Mouse (Mus musculus) right cerebral cortex, postnatal 4 days (tissue): ENCODE measurements around the gene Rhof.

ENCODE experiments used
- DNase-seq: peaks from one replicate; pipeline ENCODE4 v3.0.0-alpha.2; 2022

Rhof gene

DNA sequence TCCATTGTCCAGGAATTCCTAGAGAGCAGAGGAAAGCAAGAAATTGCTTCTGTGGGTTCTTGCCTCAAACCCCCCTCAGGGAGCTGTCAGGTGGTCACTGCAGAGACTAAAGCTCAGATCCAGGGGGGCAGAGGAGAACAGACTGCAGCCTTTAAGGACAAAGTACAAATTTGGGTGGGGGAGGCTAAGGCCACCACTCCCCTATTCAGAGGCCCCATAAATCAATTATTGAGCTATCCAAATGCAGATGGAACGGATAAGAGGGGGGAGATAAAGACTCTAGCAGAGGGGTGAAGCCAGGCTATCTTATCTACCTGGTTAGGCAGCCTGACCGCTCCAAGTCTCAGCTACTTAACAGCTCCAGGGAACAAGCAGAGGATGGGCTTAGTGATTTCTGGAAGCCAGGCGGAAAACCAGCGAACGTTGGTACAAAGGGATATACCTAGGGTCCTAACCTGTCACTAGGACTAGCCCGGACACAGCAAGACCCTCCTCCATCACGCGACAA, 2.4 kb upstream of the Rhof start:
- DNase-seq, result no peak

DNA sequence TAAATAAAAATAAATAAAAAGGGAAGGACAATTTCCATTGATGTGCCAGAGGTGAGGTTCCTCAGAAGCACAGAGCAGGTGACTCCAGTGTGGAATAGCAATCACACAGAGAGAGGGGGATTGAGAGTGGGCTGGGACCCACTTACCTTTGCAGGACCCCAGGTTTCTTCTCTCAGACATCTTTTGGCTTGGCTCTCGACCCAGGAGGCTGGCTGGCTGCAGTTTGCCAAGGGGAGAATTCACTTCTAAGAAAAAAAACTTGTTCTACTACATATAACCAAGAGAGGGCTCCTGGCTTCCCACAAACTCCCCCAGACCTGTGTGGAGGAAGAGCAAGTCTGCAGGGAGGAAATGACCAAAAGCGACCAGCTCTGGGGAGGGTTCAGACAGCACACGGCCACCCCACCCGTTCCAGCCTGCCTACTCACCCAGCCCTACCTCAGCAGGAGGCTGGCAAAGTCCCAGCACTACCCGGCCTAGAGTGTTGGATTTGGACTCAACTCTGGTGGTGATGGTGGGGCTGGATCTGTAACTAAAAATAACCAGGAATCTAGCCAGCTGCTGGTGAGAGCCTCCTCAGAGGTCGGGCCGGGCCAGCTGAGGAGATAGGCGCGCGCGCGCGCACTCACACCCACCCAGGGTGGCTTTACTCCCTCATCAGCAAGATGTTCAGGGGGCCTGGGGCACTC, 1.8 kb upstream of the Rhof start:
- DNase-seq, result peak; percentile 54

DNA sequence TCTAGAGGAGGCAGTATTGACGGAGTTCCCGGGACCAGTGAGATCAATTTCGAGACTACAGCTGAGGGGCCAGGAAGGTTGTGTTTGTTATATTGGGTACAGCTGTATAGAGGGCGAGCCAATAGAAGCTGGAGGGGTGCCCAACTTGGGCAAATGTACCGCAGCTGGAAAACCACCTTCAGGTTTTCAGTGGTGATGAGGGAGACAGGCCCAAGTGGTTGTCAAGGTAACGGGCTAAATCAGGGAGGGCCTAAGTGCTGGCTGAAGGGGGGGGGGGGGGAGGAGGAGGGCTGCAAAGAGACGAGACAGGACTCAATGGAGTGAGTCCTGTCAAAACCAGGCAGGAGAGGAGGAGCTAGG, 1.3 kb upstream of the Rhof start:
- no peak for DNase-seq

DNA sequence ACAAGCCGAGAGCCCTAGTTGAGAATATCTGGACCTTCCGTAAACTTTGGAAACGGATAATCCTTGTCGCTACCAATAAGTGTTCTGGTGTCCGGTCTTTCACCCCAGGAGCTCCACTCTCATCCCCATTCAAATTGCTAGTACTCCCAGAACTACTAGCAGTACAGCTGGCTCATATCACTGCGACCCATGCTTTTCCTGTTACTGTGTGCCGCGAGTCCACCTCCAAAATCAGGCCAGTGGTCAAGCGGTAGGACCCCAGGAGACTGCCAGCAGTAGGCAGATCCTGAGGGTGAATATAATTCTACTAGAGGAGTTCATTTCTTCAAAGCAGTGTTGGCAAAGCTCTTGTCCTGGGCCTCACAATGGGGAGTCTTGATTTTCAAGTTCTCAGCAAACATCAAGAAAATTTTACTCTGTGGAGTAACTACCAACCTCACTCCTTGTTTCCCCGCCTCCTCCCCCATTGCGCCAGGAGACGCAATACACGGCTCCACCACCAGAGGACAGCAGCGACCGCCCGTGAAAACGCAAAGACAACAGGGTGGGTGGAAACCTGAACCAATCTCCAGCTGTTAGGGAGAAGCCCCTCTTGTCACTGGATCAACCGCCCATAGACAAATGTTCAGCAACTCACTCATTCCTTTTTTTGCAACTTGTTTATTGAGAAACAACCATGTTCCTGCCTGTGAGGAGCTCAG, 741 bp upstream of the Rhof start:
- peak; percentile 89 for DNase-seq

DNA sequence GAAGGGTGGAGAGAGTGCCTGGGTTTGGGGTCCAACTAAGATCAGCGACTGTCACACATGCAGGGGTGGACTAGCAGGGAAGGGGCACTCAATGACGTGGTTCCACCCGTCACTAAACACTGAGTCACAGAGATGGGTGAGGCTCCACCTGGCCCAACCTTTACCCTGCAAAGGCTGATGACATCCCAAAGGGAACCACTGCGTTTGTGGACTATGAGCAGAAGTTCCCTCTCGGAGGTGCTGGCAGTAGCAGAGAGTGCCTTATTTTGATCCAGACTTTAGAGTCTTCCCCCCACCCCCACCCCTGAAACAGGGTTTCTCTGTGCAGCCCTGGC, 1.7 kb downstream of the Rhof start:
- DNase-seq, result no peak

DNA sequence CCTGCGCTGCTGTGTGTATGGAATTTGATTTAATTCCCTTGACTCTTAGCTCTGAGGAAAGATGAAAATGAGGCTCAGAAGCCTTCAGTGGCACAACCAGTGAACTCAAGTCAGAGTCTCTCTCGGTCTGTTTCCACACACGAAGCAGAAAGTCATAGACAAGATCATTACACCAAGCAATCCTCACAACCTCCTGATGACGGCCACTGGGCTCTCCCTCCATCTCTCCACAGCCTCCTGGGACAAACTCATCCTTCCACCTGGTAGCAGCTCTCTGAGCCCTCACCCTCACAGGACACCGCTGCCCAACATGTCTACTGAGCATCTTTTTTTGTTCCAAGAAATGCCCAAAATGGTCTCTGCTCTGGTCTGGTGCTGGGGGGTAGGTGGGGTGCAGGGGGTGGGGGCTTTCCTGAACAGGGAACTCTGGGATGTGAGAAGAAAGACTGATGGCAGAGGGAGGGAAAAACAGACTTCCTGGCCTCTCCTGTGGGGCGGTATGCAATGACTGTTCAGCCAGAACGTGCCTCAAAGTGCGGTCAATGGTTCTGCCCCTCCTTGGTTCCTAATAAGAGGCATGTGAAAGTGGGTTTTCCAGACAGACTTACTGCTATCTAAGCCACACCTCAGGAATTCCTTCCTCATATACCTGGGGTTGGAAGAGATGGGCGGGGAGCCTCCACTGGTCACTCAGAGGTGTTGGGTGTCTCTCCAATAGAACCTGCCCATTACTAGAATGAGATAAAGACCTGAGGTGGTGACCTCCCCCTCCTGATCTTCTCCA, 2.3 kb downstream of the Rhof start:
- DNase-seq, result no peak

DNA sequence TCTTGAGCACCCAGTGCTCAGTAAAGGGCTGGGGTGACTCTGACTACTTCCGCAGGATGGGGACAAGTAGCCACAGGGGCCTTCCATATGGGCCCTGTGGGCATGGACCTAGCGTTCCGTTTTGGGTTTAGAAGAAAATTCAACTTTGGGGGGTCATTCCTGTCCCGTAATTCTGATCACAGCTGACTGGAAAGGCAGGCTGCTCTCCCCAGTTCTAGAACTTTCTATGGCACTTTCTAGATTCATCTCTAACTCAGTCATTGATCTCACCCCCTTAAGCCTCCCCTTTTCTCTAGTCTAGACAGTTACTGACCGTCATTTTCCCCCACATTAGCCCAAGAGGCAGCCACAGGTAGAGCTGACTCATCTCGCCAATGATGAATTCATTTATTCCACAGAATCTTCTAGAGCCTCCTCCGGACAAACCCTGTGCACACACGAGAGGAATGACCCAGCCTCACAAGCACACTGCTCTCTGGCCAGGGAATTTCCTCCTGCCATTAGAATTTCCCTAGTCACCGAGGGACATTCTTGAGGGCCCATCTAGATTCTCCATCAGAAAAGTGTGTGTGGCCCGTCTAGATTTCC, 3.2 kb downstream of the Rhof start:
- DNase-seq, result no peak

DNA sequence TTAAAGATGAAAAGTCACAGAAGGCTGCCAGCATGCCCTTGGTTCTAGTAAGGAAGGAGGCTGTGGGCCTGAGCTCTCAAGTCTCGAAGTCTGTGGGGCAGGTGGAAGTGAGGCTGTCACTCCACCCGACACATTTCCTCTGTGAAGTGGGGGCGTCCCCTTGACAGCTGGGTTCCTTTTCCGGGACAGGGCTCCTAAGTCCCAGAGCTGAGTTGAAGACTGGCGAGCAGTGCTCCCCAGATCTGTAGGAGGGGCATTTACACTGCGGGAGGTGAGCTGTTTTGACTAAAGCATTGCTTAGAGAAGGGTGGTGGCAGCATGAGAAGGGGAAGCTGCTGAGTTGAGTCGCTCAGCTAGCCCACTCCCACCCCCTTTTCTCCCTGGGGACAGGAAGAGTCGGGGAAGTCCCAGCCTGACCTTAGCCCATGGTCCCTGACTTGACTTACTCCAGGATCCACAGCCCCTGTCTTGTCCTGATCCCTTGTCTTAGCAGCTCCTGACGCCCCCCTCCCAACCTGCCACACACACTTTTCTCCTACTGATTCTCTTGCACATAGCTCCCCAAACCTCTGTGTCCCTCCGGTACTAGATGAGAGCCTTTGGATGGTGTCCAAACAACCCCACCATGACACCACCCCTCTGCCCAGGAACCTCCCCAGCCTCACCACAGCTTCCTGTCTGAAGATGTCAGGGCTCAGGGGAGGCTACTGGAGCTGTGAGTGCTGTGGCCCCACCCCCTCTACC, 3.9 kb downstream of the Rhof start:
- no peak for DNase-seq

DNA sequence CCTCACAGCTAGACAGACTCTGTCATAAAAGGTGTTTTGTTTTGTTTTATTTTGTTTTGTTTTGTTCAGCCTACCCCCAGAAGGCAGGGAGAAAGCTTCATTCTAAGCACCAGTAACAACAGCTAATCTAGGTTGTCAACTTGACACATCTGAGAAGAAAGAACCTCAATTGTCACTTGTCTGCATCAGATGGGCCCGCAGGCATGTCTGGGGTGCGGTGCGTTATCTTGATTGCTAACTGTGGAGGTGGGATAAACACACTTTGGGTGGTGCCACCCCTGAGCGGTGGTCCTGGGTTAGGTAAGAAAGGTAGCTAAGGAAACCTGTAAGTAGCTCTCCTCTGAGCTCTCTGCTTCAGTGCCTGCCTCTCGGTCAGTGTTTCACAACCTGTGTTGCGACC, 5.5 kb downstream of the Rhof start:
- DNase-seq, result no peak

DNA sequence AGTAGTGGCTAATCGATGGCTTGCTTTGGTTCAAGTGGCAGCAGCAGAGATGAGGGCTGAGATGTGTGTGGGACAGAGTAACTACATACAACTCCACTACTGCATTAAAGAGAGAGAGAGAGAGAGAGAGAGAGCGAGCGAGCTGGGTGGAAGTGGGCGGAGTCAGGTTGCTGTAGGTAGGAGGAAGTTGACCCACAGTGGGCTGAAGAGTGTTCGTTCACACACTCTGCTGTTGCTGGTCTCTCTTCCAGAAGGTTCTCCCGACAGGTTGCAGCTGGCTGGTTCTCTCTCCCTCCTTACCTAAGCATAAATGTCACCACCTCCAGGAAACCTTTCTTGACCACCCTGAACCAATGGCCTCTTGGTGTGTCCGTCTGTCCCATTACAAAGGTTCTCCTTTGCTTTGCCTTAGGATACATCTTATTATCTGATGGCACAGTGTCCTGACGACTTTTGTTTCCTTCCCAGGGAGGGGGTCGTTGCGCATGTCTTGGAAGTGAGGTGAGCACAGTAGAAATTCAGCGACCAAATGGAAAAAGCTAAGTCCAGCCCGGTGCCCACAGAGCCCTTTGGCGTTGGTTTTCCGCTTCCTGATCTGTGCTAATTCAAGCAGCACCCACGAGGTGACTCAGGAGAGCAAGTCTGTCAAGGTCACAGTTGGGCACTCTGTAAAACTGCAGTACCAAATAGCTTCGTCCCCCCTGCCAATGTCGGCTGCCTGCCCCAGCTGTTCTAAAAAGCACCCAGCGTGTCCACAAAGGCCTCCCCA, 6.7 kb downstream of the Rhof start:
- no peak for DNase-seq

DNA sequence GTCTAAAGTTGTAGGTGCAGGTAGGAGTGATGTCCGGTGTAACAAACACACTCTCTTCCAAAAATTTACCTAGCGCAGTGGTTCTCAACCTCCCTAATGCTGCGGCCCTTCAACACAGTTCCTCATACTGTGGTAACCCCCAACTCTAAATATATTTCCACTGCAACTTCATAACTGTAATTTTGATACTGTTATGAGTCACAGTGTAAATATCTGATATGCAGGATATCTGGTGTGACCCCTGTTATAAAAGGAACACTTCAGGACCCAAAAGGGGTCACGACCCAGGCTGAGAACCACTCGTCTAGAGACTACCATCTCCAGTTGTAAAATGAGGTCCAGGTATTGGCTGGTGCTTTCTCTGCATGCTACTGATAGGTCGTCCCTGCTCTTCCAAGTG, 7.4 kb downstream of the Rhof start:
- no peak for DNase-seq

DNA sequence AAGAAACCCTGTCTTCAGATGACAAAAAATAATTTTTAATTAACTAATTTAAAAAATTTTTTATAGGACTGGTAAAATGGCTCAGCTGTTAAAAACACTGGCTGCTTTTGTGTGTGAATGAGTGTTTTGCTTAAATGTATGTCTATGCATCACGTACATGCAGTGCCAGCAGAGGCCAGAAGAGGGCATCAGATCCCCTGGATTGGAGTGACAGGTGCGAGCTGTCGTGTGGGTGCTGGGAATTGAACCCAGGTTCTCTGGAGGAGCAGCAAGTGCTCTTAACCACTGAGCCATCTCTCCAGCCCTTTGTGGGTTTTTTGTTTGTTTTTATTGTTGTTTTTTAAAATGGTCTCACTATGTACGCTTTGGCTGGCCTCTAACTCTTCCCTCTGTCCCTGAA, 10.3 kb downstream of the Rhof start:
- DNase-seq, result no peak

DNA sequence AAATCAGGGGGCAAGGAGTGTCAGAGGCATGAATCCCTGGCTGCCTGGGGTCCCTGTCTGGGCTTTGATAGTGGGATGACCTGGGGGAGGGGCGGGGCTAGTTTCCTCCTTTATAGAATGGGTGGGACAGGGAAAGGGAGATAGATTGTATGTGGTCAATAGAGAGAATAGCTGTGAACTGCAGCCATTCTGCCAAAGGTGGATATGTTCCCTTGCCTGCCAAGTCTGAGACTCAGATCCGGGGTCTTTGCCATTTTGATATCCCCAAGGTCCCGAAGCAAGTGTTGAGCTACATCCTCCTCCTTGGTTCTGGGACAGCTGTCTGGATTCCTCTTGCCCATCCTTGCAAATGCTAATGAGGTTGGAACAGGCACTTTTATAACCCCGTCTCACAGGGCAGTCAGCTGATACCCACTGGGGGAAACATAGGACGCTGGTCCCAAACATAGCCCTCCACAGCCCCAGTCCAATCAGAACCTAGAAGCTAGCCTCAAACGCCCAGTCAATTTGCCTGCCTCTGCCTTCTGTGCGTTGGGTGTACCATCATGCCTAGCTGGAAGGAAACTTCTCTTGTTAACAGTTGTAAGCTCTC, 11.8 kb downstream of the Rhof start:
- DNase-seq, result no peak

DNA sequence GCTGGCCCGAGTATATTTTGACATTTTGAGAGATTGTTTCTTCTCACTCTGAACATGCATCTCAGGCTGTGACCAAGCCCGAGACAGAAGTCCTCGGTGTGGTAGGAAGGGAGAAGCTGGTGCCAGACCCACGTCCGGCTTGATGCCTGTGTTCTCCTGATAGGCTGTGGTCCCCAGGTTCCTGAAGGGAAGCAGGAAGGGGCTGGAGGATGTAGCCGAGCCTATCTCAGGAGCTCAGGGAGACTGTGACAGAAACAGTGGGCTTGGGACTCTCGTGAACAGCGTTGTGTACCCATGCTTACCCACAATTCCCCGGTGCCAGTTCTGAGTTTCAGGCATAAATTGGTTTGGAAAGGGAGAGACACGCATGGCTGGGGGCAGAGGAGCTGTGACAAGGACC, 13.7 kb downstream of the Rhof start:
- no peak for DNase-seq

DNA sequence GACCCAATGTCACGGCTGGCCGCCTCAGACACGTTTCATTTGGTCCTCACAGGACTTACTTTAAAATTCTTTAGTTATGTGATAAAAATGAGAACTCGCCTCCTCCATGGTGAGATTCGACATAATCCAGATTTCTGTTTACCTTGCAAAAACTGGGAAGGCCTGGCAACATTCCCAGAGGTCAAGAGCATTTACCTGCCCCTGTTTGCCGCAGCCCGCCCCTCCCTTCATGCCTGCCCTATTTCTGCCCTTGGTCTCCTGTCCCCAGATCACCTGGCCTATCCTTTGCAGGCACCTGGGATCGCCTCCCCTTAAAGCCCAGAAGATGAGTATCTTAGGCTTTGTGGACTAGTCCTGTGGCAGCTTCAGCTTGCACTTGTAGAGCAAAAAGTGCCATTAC, 14.7 kb downstream of the Rhof start:
- DNase-seq, result no peak

DNA sequence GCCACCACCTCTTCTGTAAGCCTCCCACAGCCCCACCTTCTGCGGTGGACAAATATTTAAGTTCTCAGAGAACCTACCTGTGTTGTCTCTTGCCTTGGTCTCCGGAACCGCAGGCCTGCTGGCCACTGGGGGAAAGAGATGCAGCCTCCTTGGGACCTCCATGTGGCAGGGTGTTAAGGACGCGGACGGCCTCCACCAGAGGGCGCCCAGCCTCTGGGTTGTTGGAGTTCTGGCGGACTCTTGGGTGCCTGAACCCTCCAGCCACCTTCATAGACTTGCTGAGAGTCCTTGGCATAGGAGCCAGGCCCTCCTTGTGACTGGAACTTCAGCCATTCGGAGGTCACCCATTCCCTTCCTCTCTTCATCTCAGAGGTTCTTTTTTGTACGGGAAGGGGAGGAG, 15.2 kb downstream of the Rhof start:
- peak; percentile 80 for DNase-seq

DNA sequence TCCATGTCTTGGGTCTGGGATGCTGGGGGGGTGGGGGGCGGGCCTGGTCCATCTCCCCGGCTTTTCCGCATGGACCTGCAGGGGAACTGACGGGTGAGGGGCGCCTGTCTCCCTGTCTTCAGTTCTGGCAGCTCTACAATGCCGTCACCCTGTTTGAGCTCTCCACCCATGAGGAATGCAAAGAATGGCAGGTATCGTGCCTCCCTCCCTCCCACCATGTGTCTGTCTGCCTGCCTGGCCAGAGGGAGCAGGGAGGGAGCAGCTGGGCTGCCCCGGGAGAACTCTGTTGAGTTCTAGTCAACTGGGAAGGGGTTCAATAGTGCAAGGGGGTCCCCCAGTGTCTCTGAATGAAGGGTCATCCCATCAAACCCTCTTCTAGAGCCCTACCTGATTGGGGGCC, 16.4 kb downstream of the Rhof start:
- DNase-seq, result no peak

DNA sequence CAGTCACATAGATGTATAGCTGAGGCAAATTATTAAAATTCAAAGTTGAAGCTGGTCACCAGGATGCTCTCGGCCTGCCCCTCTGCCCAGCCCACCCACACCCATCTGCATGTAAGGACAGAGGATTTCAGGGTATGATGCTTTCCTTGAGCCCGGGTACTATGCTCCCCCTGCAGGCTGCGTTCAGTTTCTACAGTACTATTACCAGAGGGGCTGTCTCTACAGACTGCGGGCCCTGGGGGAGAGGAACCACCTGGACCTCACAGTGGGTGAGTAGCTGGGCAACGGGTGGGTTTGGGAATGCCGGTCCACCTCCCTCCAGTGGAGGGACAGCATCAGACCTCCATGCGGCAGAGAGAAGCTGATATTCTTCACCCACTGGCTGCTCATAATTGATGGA, 17.6 kb downstream of the Rhof start:
- DNase-seq, result peak; percentile 58

DNA sequence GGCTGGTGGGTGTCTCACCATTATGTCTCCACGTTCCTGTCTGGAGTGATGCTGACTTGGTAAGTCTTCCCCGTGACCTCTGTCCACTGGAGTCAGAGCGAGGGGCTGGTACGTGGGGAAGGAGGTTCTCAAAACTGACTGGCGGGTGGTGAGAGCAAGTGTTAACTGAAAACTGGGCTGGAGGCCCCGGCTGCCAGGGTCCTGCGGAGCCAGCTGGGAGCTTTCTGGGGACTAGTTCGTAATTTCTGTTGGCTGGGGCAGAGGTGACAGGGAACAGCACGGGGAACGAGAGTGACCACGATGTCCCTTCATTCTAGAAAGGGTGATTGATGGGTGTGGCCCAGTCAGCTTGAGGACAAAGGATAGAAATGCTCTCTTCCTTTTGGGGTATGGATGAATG, 18.4 kb downstream of the Rhof start:
- DNase-seq, result no peak

DNA sequence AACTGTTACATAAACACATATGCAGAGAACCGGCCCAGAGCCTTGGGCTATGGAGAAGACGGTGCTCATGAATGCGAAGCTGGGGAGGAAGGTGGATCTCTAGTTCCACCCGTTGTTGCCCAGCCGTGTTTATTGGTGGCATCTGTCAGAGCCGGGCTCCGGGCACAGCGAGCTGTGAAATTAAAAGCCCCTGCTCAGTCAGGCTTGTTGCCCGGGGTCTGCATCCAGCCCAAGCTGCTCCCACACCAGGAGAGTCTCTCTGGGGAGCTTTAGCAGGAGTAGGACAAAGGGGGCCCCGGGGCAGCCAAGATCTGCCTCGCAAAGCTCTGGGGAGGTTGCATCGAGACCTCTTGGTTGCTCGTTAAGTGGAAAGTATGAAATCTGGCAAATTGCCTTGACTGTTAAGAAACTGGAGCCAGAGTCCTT, 22.2 kb downstream of the Rhof start:
- DNase-seq, result no peak

DNA sequence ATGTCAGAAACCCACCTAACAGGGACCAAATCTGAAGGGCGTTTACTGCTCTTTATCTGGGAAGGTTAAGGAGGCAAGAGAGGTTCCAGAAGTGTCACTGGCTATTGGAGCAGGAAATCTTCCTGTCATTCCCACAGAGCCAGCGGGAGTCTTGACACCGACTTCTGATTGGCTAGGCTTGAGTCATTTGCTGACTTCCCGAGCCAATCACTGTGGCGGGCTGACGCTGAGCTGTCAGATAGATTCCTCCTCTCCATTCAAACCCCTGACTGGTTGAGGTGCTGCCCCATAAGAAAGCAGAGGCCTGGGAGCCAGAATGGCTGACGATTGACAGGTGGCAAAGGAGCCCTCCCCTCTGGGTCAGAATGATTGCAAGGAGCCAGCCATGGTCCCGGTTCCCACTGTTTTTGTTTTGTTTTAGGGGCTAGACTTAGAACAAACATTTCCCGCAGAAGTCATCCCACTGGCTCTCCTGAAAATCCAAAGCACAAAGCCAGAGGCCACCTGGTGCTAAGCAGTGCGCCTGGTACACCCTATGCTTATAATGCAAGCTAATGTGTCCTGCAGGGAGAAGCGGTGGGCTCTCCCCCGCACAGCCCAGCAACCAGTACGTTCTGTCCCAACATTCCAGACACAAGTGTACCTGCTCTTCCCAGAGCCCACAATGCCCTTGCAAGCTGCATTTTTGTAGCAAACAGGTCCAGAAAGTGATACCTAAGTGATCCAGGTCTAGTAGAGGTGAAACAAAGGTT, 22.9 kb downstream of the Rhof start:
- DNase-seq, result no peak
